Mouse (Mus musculus) erythroblast, embryonic 14.5 days (primary cell): Measurements from ENCODE around the gene Fbxo17. TPM values are rescaled to one million over a fixed set of nuclear protein-coding genes. Genes with fewer than 3 reads are reported as not detected.

Experiments used
- H3K27me3 ChIP-seq: 2 replicates; pipeline ENCODE4 v1.6.1; 2012; ENCODE audit warnings: inconsistent platforms; ENCODE audit not compliant: control insufficient read depth
- H3K36me3 ChIP-seq: 2 replicates; pipeline ENCODE4 v1.6.1; 2012; ENCODE audit warnings: mild to moderate bottlenecking, inconsistent platforms; ENCODE audit not compliant: control insufficient read depth
- H3K4me1 ChIP-seq: 2 replicates; pipeline ENCODE4 v1.6.1; 2012; ENCODE audit warnings: inconsistent platforms; ENCODE audit not compliant: control insufficient read depth
- H3K4me3 ChIP-seq: replicated peaks from 2 replicates; pipeline ENCODE3; 2012; ENCODE audit warnings: moderate library complexity, mild to moderate bottlenecking, inconsistent platforms
- H3K9me3 ChIP-seq: 2 replicates; pipeline ENCODE4 v1.6.1; 2012; ENCODE audit warnings: low read length, inconsistent platforms, mixed read lengths; ENCODE audit not compliant: control insufficient read depth
- GATA1 ChIP-seq: IDR thresholded peaks from 2 replicates; pipeline ENCODE4 v1.6.1; 2012; ENCODE audit warnings: low read length, inconsistent platforms, mixed read lengths
- TAL1 ChIP-seq: IDR thresholded peaks from 3 replicates; pipeline ENCODE4 v1.6.1; 2012; ENCODE audit warnings: low read length, inconsistent platforms, mixed read lengths
- polyA plus RNA-seq: library from polyadenylated mRNA; stranded (reverse); fragments of >175 nt; gene quantifications from 2 replicates; pipeline ENCODE4 v1.2.3, GENCODE M21; 2012

Fbxo17 gene
- polyA plus RNA-seq, 1 experiment, result 0.03 TPM

GRCm38 (mm10) chr7:28727649-28728340 lies 11.2 kb downstream of the Fbxo17 start:
- H3K27me3 ChIP-seq, result peaks cover 19% of the 10 kb centered on the region
- peaks cover 9% of the 10 kb centered on the region for H3K4me1 ChIP-seq
- H3K36me3 ChIP-seq, result no peaks in the 10 kb centered on the region
- peaks cover 13% of the 10 kb centered on the region for H3K9me3 ChIP-seq
- TF ChIP-seq TAL1 (no peak), GATA1 (no peak)
- H3K4me3 ChIP-seq, result no peak overlapping the region

GRCm38 (mm10) chr7:28732341-28733142 lies 15.9 kb downstream of the Fbxo17 start:
- Histone ChIP-seq H3K27me3 (peaks cover 23% of the 10 kb centered on the region), H3K4me3 (peak overlapping the region; percentile 58), H3K36me3 (peaks cover 6% of the 10 kb centered on the region), H3K4me1 (peaks cover 20% of the 10 kb centered on the region), H3K9me3 (peaks cover 8% of the 10 kb centered on the region)
- TF ChIP-seq TAL1 (no peak), GATA1 (no peak)

GRCm38 (mm10) chr7:28733211-28733610 lies 16.6 kb downstream of the Fbxo17 start:
- Histone ChIP-seq H3K9me3 (peaks cover 8% of the 10 kb centered on the region), H3K27me3 (peaks cover 23% of the 10 kb centered on the region), H3K36me3 (peaks cover 10% of the 10 kb centered on the region), H3K4me1 (peaks cover 20% of the 10 kb centered on the region), H3K4me3 (peak overlapping the region; percentile 58)
- no peak for TF ChIP-seq TAL1
- TF ChIP-seq GATA1, result no peak

- peaks cover 29% of the 10 kb centered on the region for H3K4me1 ChIP-seq
- peaks cover 32% of the 10 kb centered on the region for H3K36me3 ChIP-seq
- no peak for TF ChIP-seq GATA1
- TF ChIP-seq TAL1, result no peak
- no peak overlapping the region for H3K4me3 ChIP-seq
- H3K9me3 ChIP-seq, result peaks cover 8% of the 10 kb centered on the region
- peaks cover 22% of the 10 kb centered on the region for H3K27me3 ChIP-seq
Measured at GRCm38 (mm10) chr7:28735701-28736100, 19.1 kb downstream of the Fbxo17 start.

DNA sequence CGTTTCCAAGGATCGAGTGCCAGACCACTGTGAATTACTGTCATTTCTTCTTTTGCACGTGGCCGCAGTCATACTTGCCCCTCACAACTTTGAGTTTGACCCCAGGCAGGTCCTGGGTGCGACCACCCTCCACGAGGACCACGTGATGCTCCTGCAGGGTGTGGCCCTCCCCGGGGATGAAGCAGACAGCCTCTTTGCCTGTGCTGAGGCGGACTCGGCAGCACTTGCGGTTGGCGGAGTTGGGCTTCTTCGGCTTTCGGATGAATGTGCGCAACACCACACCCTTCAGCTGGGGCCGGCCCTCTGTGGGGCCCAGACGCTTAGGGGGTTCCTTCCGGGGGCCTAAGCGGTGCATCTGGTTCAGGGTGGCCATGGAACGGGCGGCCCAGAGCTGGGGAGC lies 23.2 kb downstream of the Fbxo17 start:
- peaks cover 41% of the 10 kb centered on the region for H3K36me3 ChIP-seq
- H3K27me3 ChIP-seq, result no peaks in the 10 kb centered on the region
- H3K4me1 ChIP-seq, result peaks cover 32% of the 10 kb centered on the region
- H3K4me3 ChIP-seq, result no peak overlapping the region
- TF ChIP-seq GATA1 (no peak), TAL1 (no peak)
- H3K9me3 ChIP-seq, result no peaks in the 10 kb centered on the region

GRCm38 (mm10) chr7:28740949-28741348 lies 24.3 kb downstream of the Fbxo17 start:
- H3K4me3 ChIP-seq, result peak overlapping the region; percentile 89
- no peaks in the 10 kb centered on the region for H3K9me3 ChIP-seq
- peaks cover 48% of the 10 kb centered on the region for H3K36me3 ChIP-seq
- no peak for TF ChIP-seq TAL1
- TF ChIP-seq GATA1, result no peak
- H3K4me1 ChIP-seq, result peaks cover 32% of the 10 kb centered on the region
- H3K27me3 ChIP-seq, result no peaks in the 10 kb centered on the region

GRCm38 (mm10) chr7:28741368-28741708 lies 24.7 kb downstream of the Fbxo17 start:
- H3K4me1 ChIP-seq, result peaks cover 32% of the 10 kb centered on the region
- TF ChIP-seq TAL1, result no peak
- TF ChIP-seq GATA1, result no peak
- no peaks in the 10 kb centered on the region for H3K9me3 ChIP-seq
- H3K4me3 ChIP-seq, result peak overlapping the region; percentile 89
- H3K36me3 ChIP-seq, result peaks cover 52% of the 10 kb centered on the region
- H3K27me3 ChIP-seq, result no peaks in the 10 kb centered on the region

- peaks cover 57% of the 10 kb centered on the region for H3K36me3 ChIP-seq
- TF ChIP-seq TAL1 (no peak), GATA1 (0 out of 2 replicates have a peak, but pooled peaks have one; percentile 24)
- H3K9me3 ChIP-seq, result no peaks in the 10 kb centered on the region
- H3K27me3 ChIP-seq, result no peaks in the 10 kb centered on the region
- H3K4me1 ChIP-seq, result peaks cover 32% of the 10 kb centered on the region
- peak within 1 kb of the TSS; percentile 89 for H3K4me3 ChIP-seq
Measured at GRCm38 (mm10) chr7:28741709-28742438, 25.3 kb downstream of the Fbxo17 start, which contains the start of the genes Mrps12 and Sars2. Gene Mrps12, minus strand, starts transcription at chr7:28741820. Gene Sars2, plus strand, starts transcription at chr7:28741992.

DNA sequence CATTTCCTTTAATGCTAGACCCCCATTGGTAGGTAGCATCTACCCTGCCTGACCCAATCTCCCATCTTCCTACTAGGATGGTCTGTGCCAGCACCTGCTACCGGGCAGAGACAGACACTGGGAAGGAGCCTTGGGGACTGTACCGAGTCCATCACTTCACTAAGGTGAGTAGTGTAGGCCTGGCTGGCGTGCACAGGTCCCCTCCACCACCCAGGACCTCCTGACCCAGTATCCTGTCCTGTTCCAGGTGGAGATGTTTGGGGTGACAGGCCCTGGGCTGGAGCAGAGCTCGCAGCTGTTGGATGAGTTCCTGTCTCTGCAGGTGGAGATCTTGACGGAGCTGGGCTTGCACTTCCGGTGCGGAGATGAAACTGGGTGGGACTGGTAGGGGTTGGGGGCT lies 33.3 kb downstream of the Fbxo17 start:
- H3K4me1 ChIP-seq, result peaks cover 3% of the 10 kb centered on the region
- H3K9me3 ChIP-seq, result no peaks in the 10 kb centered on the region
- peaks cover 61% of the 10 kb centered on the region for H3K36me3 ChIP-seq
- TF ChIP-seq GATA1 (no peak), TAL1 (no peak)
- no peaks in the 10 kb centered on the region for H3K27me3 ChIP-seq
- no peak overlapping the region for H3K4me3 ChIP-seq
